Comparison of ENCODE assay signal across 8 mouse cellular contexts in the genomic region with DNA sequence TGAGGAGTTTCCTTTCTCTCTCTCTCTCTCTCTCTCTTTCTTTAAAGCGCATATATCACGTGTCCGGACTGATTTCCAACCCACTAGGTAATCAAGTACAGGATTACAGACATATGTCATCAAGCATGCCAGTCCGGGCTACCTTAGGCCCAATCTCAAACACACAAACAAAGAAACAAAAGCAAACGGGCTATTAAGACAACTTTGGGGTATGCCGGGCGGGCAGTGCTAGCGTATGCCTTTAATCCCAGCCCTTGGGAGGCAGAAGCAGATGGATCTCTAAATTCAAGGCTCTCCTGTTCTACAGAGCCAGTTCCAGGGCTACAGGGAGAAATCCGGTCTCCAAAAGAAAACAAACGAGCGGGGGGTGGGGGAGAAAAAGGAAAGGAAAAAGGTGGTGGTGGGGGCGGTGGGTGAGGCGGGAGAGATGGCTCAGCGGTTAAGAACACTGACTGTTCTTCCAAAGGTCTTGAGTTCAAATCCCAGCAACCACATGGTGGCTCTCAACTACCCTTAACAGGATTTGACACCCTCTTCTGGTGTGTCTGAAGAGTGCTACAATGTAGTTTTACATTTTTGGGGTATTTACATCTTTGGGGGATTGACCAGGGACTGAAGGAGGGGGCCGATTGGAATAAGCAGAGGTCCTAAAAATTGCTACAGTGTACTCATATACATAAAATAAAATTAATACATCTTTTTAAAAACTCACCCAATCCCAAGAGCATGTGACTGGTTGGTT. TPM values are rescaled to one million over a fixed set of nuclear protein-coding genes. Genes with fewer than 3 reads are reported as not detected.
DNase-seq lines count a peak whose midpoint lies in the region; ATAC-seq and TF ChIP-seq lines count a peak whose summit lies in the region.

No protein-coding gene starts in this region.

- DNase-seq in heart, adult 11 months, result no peak
- peak; percentile 47 for DNase-seq in MEL (ENCODE audit: low read depth, low spot score)
- DNase-seq in right cerebral cortex, postnatal 14 days, result no peak
- no peak for DNase-seq in frontal cortex, postnatal 36 days (ENCODE audit: low spot score in 2 of 2)
- DNase-seq in adrenal gland, adult 18-20 months (ENCODE audit: low spot score in 2 of 2), result no peak

- peak overlapping the region; percentile 62 for H3K9ac ChIP-seq in heart, embryonic 15.5 days
- H3K9ac ChIP-seq in MEL (ENCODE audit: control insufficient read depth, low read depth, low read length, poor library complexity, severe bottlenecking), result peak overlapping the region; percentile 100
- H3K9ac ChIP-seq in forebrain, embryonic 16.5 days (replicated peaks; ENCODE audit: low read depth, low read length), result peak overlapping the region; percentile 84
- peak overlapping the region; percentile 83 for H3K9ac ChIP-seq in liver, embryonic 15.5 days

- H3K9me3 ChIP-seq in heart, embryonic 15.5 days (replicated peaks), result no peaks in the 10 kb centered on the region
- no peaks in the 10 kb centered on the region for H3K9me3 ChIP-seq in MEL (replicated peaks; ENCODE audit: insufficient read depth, low read length)
- no peaks in the 10 kb centered on the region for H3K9me3 ChIP-seq in forebrain, embryonic 16.5 days (ENCODE audit: control insufficient read depth, low read length)
- H3K9me3 ChIP-seq in liver, embryonic 15.5 days (replicated peaks), result no peaks in the 10 kb centered on the region

- ATAC-seq in heart, embryonic 15.5 days (replicated peaks; ENCODE audit: insufficient number of reproducible peaks, insufficient read depth, low FRiP score, low read depth), result 0 out of 2 replicates have a peak, but pooled peaks have one; percentile 16
- peak; percentile 49 for ATAC-seq in forebrain, embryonic 16.5 days
- ATAC-seq in liver, embryonic 15.5 days (ENCODE audit: insufficient read depth), result peak; percentile 38

- 8% methylated on average over 15 of the region's 15 CpGs for whole genome bisulfite sequencing in heart, embryonic 15.5 days
- 8% methylated on average over 15 of the region's 15 CpGs for WGBS in forebrain, embryonic 16.5 days
- WGBS in liver, embryonic 15.5 days (ENCODE audit: insufficient replicate concordance), result 5% methylated on average over 15 of the region's 15 CpGs

- no peaks in the 10 kb centered on the region for H3K27me3 ChIP-seq in heart, embryonic 15.5 days
- H3K27me3 ChIP-seq in MEL (ENCODE audit: control insufficient read depth in 1 of 2, insufficient read depth in 2 of 2, low read length in 2 of 2), result no peaks in the 10 kb centered on the region
- no peaks in the 10 kb centered on the region for H3K27me3 ChIP-seq in forebrain, embryonic 16.5 days (replicated peaks; ENCODE audit: control insufficient read depth, insufficient read depth, low read length)
- no peaks in the 10 kb centered on the region for H3K27me3 ChIP-seq in liver, embryonic 15.5 days

- no peaks in the 10 kb centered on the region for H3K36me3 ChIP-seq in heart, embryonic 15.5 days
- H3K36me3 ChIP-seq in MEL (ENCODE audit: control insufficient read depth in 1 of 2, insufficient read depth in 2 of 2, low read length in 2 of 2), result peaks cover 0 to 5% of the 10 kb centered on the region in 2 experiments; a peak in 2 of 4 replicates
- H3K36me3 ChIP-seq in forebrain, embryonic 16.5 days (ENCODE audit: control insufficient read depth, insufficient read depth), result no peaks in the 10 kb centered on the region
- H3K36me3 ChIP-seq in liver, embryonic 15.5 days (replicated peaks), result no peaks in the 10 kb centered on the region

- peak overlapping the region; percentile 66 for H3K4me3 ChIP-seq in heart, embryonic 15.5 days
- peak overlapping the region; percentile 90 to 93 for H3K4me3 ChIP-seq in MEL (ENCODE audit: control insufficient read depth in 1 of 2, insufficient read depth in 1 of 2, low read depth in 2 of 2, low read length in 2 of 2)
- H3K4me3 ChIP-seq in forebrain, embryonic 16.5 days (replicated peaks; ENCODE audit: low read length), result peak overlapping the region; percentile 75
- H3K4me3 ChIP-seq in liver, embryonic 15.5 days (replicated peaks), result peak overlapping the region; percentile 79

- TF ChIP-seq EP300 in MEL (IDR thresholded peaks at IDR 0.05; ENCODE audit: low read depth in 1 of 2, low read length in 2 of 2), result peak in 1 of 2 experiments; percentile 44; a peak in 1 of 4 replicates

- TF ChIP-seq CTCF in MEL (IDR thresholded peaks at IDR 0.05 in 2 of 3, conservative IDR thresholded peaks at IDR 0.05 in 1 of 3; ENCODE audit: control insufficient read depth in 1 of 3, insufficient read depth in 1 of 3, low read depth in 2 of 3, low read length in 3 of 3, poor library complexity in 1 of 3, severe bottlenecking in 1 of 3), result peak in 1 of 3 experiments; percentile 20; a peak in 1 of 6 replicates

- no peak for TF ChIP-seq RAD21 in MEL (IDR thresholded peaks at IDR 0.05; ENCODE audit: low read depth, low read length)

- H3K27ac ChIP-seq in heart, embryonic 15.5 days, result peak overlapping the region; percentile 98
- peak overlapping the region; percentile 99 for H3K27ac ChIP-seq in MEL (ENCODE audit: control insufficient read depth, low read depth, low read length)
- H3K27ac ChIP-seq in forebrain, embryonic 16.5 days (ENCODE audit: low read length), result peak overlapping the region; percentile 97
- H3K27ac ChIP-seq in liver, embryonic 15.5 days (replicated peaks), result peak overlapping the region; percentile 97

- H3K79me2 ChIP-seq in MEL (ENCODE audit: control insufficient read depth, insufficient read depth, low read length, poor library complexity), result peaks cover 9% of the 10 kb centered on the region

- peak overlapping the region; percentile 67 for H3K4me2 ChIP-seq in heart, embryonic 15.5 days
- H3K4me2 ChIP-seq in forebrain, embryonic 16.5 days (ENCODE audit: low read length), result peak overlapping the region; percentile 75
- peak overlapping the region; percentile 79 for H3K4me2 ChIP-seq in liver, embryonic 15.5 days

- H3K4me1 ChIP-seq in heart, embryonic 15.5 days (replicated peaks), result peaks cover 13% of the 10 kb centered on the region
- peaks cover 0 to 15% of the 10 kb centered on the region in 2 experiments; a peak in 2 of 4 replicates for H3K4me1 ChIP-seq in MEL (ENCODE audit: control insufficient read depth in 1 of 2, insufficient read depth in 2 of 2, low read length in 2 of 2)
- H3K4me1 ChIP-seq in forebrain, embryonic 16.5 days (replicated peaks; ENCODE audit: control insufficient read depth, insufficient read depth, low read length), result peaks cover 14% of the 10 kb centered on the region
- H3K4me1 ChIP-seq in liver, embryonic 15.5 days (replicated peaks), result peaks cover 39% of the 10 kb centered on the region

- TF ChIP-seq POLR2A in MEL (IDR thresholded peaks at IDR 0.05; ENCODE audit: control insufficient read depth in 1 of 2, insufficient read depth in 1 of 2, low read depth in 1 of 2, low read length in 2 of 2, poor library complexity in 1 of 2), result no peak; a peak in 1 of 4 replicates

TF ChIP-seq in MEL, 35 proteins besides CTCF, POLR2A, EP300 and RAD21 (continues in another document):
- TF ChIP-seq NELFE (IDR thresholded peaks at IDR 0.05; ENCODE audit: low read depth, low read length), result no peak

RNA-seq across cellular contexts. Expression of a gene that starts 0.9 kb away (rescaled TPM):
- polyA plus RNA-seq in heart, embryonic 15.5 days (2015; fragmentation: Nextera tagmentation; extraction: Ambion mirVana), result 19.2 and 20.7 TPM in 2 replicates
- 11.7 and 12.2 TPM in 2 replicates for total RNA-seq in MEL (2012; rRNA removed)
- 10 to 100 TPM in 1 of 2 experiments, not detected in 1; 18.3 TPM for polyA plus RNA-seq in MEL (2012; ENCODE audit: insufficient read depth in 1 of 2, insufficient read length in 2 of 2, low read depth in 1 of 2, low replicate concordance in 2 of 2, missing spikeins in 1 of 2)
- 21.8 and 25.1 TPM in 2 replicates for polyA plus RNA-seq in forebrain, embryonic 16.5 days (2015; fragmentation: Nextera tagmentation; extraction: Ambion mirVana)
- 10.5 and 10.8 TPM in 2 replicates for polyA plus RNA-seq in liver, embryonic 15.5 days (2015; fragmentation: Nextera tagmentation; extraction: Ambion mirVana)
- total RNA-seq in adrenal gland, adult 18-20 months (2021), result 10 to 100 TPM; 20.8 to 21.9 TPM

RNA-seq across cellular contexts. Expression of a gene that starts 5.7 kb away (rescaled TPM):
- polyA plus RNA-seq in heart, embryonic 15.5 days (2015; fragmentation: Nextera tagmentation; extraction: Ambion mirVana), result 15.0 and 20.9 TPM in 2 replicates
- 12.1 and 13.4 TPM in 2 replicates for total RNA-seq in MEL (2012; rRNA removed)
- polyA plus RNA-seq in MEL (2012; ENCODE audit: insufficient read depth in 1 of 2, insufficient read length in 2 of 2, low read depth in 1 of 2, low replicate concordance in 2 of 2, missing spikeins in 1 of 2), result 10 to 100 TPM in 1 of 2 experiments, not detected in 1; 14.3 TPM
- polyA plus RNA-seq in forebrain, embryonic 16.5 days (2015; fragmentation: Nextera tagmentation; extraction: Ambion mirVana), result 26.4 and 28.0 TPM in 2 replicates
- polyA plus RNA-seq in liver, embryonic 15.5 days (2015; fragmentation: Nextera tagmentation; extraction: Ambion mirVana), result 8.9 and 9.5 TPM in 2 replicates
- 10 to 100 TPM; 22.3 TPM for total RNA-seq in adrenal gland, adult 18-20 months (2021)

RNA-seq across cellular contexts. Expression of a gene that starts 44.1 kb away (rescaled TPM):
- 63.3 and 74.6 TPM in 2 replicates for polyA plus RNA-seq in heart, embryonic 15.5 days (2015; fragmentation: Nextera tagmentation; extraction: Ambion mirVana)
- total RNA-seq in MEL (2012; rRNA removed), result 104 and 110 TPM in 2 replicates
- polyA plus RNA-seq in MEL (2012; ENCODE audit: insufficient read depth in 1 of 2, insufficient read length in 2 of 2, low read depth in 1 of 2, low replicate concordance in 2 of 2, missing spikeins in 1 of 2), result 100 to 1,000 TPM in 1 of 2 experiments, 10 to 100 TPM in 1; 88.6 to 243 TPM
- polyA plus RNA-seq in forebrain, embryonic 16.5 days (2015; fragmentation: Nextera tagmentation; extraction: Ambion mirVana), result 21.5 and 21.9 TPM in 2 replicates
- 60.1 and 67.9 TPM in 2 replicates for polyA plus RNA-seq in liver, embryonic 15.5 days (2015; fragmentation: Nextera tagmentation; extraction: Ambion mirVana)
- 100 to 1,000 TPM; 141 to 218 TPM for total RNA-seq in adrenal gland, adult 18-20 months (2021)

RNA-seq across cellular contexts. Expression of a gene that starts 47.4 kb away (rescaled TPM):
- 26.5 and 27.8 TPM in 2 replicates for polyA plus RNA-seq in heart, embryonic 15.5 days (2015; fragmentation: Nextera tagmentation; extraction: Ambion mirVana)
- total RNA-seq in MEL (2012; rRNA removed), result 5.0 and 5.7 TPM in 2 replicates
- 1 to 10 TPM in 1 of 2 experiments, not detected in 1; 8.6 TPM for polyA plus RNA-seq in MEL (2012; ENCODE audit: insufficient read depth in 1 of 2, insufficient read length in 2 of 2, low read depth in 1 of 2, low replicate concordance in 2 of 2, missing spikeins in 1 of 2)
- 9.7 and 11.8 TPM in 2 replicates for polyA plus RNA-seq in forebrain, embryonic 16.5 days (2015; fragmentation: Nextera tagmentation; extraction: Ambion mirVana)
- 1.9 and 2.1 TPM in 2 replicates for polyA plus RNA-seq in liver, embryonic 15.5 days (2015; fragmentation: Nextera tagmentation; extraction: Ambion mirVana)
- total RNA-seq in adrenal gland, adult 18-20 months (2021), result 10 to 100 TPM; 13.1 to 17.6 TPM

RNA-seq across cellular contexts. Expression of a gene that starts 56.7 kb away (rescaled TPM):
- 409 and 423 TPM in 2 replicates for polyA plus RNA-seq in heart, embryonic 15.5 days (2015; fragmentation: Nextera tagmentation; extraction: Ambion mirVana)
- 245 and 255 TPM in 2 replicates for total RNA-seq in MEL (2012; rRNA removed)
- 100 to 1,000 TPM in 1 of 2 experiments, not detected in 1; 252 TPM for polyA plus RNA-seq in MEL (2012; ENCODE audit: insufficient read depth in 1 of 2, insufficient read length in 2 of 2, low read depth in 1 of 2, low replicate concordance in 2 of 2, missing spikeins in 1 of 2)
- 397 and 404 TPM in 2 replicates for polyA plus RNA-seq in forebrain, embryonic 16.5 days (2015; fragmentation: Nextera tagmentation; extraction: Ambion mirVana)
- polyA plus RNA-seq in liver, embryonic 15.5 days (2015; fragmentation: Nextera tagmentation; extraction: Ambion mirVana), result 321 and 337 TPM in 2 replicates
- total RNA-seq in adrenal gland, adult 18-20 months (2021), result 100 to 1,000 TPM; 214 to 218 TPM
